Mouse (Mus musculus): Measurements from ENCODE around the gene Synj1. TPM values are rescaled to one million over a fixed set of nuclear protein-coding genes. Genes with fewer than 3 reads are reported as not detected.

Gene Synj1
- total and polyA plus RNA-seq, 2 experiments: 6.2 to 7.5 TPM

DNA sequence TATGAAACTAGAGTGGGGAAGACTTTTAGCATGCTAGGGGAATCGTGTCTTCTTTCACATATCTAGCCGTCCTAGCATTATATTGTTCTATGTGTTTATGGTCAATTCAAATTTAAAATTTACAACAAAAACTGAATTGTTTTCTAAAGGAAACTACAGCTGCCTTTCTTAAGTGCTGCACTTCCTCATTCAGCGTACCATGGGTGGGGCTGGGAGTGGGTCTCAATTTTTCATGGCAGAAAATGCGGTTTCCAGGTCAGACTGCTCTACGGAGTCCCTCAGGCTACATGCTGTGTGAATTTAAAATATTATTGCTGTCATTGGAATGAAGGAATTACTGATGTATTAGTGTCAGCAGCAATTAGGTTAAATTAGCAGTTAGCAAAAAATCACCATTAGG, 15.6 kb downstream of the Synj1 start:
- TF ChIP-seq CTCF (IDR thresholded peaks at IDR 0.05; ENCODE audit: low read depth, low read length) (no peak), POLR2A (IDR thresholded peaks at IDR 0.05; ENCODE audit: extremely low read depth, insufficient read depth, low read length) (no peak)
- H3K9ac ChIP-seq (ENCODE audit: low read depth, low read length): no peak overlapping the region
- H3K4me3 ChIP-seq (ENCODE audit: insufficient read depth, low read depth, low read length): no peak overlapping the region
- peaks cover 17% of the 10 kb centered on the region; the same call in 1 of the 2 replicates for H3K36me3 ChIP-seq (ENCODE audit: control insufficient read depth, insufficient read depth, low read length)
- no peak for DNase-seq (ENCODE audit: extremely low read depth, low read depth, low spot score)
- 79% methylated on average over 5 of the region's 5 CpGs for WGBS
- peaks cover 7% of the 10 kb centered on the region; the same call in 1 of the 2 replicates for H3K79me2 ChIP-seq (ENCODE audit: control insufficient read depth, insufficient read depth, low read length)
- no peaks in the 10 kb centered on the region for H3K27me3 ChIP-seq (ENCODE audit: control insufficient read depth, insufficient read depth, low read length)
- H3K4me1 ChIP-seq (ENCODE audit: control insufficient read depth, insufficient read depth, low read length): no peaks in the 10 kb centered on the region; the same call in 1 of the 2 replicates
- no peak overlapping the region for H3K27ac ChIP-seq (replicated peaks; ENCODE audit: insufficient read depth, low read depth, low read length)

DNA sequence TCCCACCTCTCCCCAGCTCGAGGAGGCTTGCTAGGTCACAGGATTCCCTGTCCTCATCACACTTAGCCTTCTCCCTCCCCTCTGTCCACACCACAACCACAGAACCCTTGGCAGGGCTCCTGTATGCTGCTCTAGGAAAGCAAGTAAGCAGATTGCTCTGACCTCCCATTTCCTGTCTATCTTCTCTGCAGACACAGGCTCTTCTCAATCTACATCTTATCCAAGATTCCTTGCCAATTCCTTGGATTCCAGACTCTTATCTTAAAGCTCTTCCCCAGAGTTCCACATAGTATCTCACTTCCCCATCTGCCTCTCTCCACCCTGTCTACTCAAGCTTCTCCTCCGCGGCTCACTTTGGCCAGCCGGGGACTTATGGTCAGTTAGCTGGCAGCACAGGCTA, 16.1 kb downstream of the Synj1 start:
- H3K79me2 ChIP-seq (ENCODE audit: control insufficient read depth, insufficient read depth, low read length): peaks cover 7% of the 10 kb centered on the region; the same call in 1 of the 2 replicates
- no peak overlapping the region; the same call in 1 of the 2 replicates for H3K27ac ChIP-seq (replicated peaks; ENCODE audit: insufficient read depth, low read depth, low read length)
- peaks cover 18% of the 10 kb centered on the region; the same call in 1 of the 2 replicates for H3K36me3 ChIP-seq (ENCODE audit: control insufficient read depth, insufficient read depth, low read length)
- DNase-seq (ENCODE audit: extremely low read depth, low read depth, low spot score): peak; percentile 27
- TF ChIP-seq CTCF (IDR thresholded peaks at IDR 0.05; ENCODE audit: low read depth, low read length) (no peak), POLR2A (IDR thresholded peaks at IDR 0.05; ENCODE audit: extremely low read depth, insufficient read depth, low read length) (no peak)
- 54% methylated on average over 4 of the region's 4 CpGs for WGBS
- H3K4me3 ChIP-seq (ENCODE audit: insufficient read depth, low read depth, low read length): no peak overlapping the region
- no peaks in the 10 kb centered on the region; the same call in 1 of the 2 replicates for H3K4me1 ChIP-seq (ENCODE audit: control insufficient read depth, insufficient read depth, low read length)
- no peak overlapping the region for H3K9ac ChIP-seq (ENCODE audit: low read depth, low read length)
- no peaks in the 10 kb centered on the region for H3K27me3 ChIP-seq (ENCODE audit: control insufficient read depth, insufficient read depth, low read length)

DNA sequence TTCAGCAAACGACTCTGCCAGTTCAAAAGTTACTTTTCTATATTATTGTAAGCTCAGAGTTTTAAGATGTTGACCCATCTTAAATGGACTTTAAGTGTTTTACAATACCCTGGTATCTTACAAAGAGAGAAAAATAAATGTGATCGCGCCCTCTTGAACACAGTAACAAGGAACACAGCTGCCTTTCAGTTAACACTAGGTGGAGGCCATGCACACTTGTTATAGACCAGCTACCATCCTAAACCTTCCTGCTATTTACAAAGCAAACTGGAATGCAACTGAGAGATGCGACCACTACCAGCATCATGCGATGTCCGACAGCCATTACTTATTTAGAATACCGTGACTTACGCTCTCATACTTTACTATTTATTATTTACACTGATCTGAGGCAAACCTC, 21.9 kb downstream of the Synj1 start:
- Histone ChIP-seq H3K79me2 (ENCODE audit: control insufficient read depth, insufficient read depth, low read length) (no peaks in the 10 kb centered on the region; the same call in 1 of the 2 replicates), H3K9ac (ENCODE audit: low read depth, low read length) (no peak overlapping the region), H3K27me3 (ENCODE audit: control insufficient read depth, insufficient read depth, low read length) (no peaks in the 10 kb centered on the region), H3K27ac (replicated peaks; ENCODE audit: insufficient read depth, low read depth, low read length) (no peak overlapping the region), H3K4me3 (ENCODE audit: insufficient read depth, low read depth, low read length) (no peak overlapping the region), H3K4me1 (ENCODE audit: control insufficient read depth, insufficient read depth, low read length) (no peaks in the 10 kb centered on the region; the same call in 1 of the 2 replicates), H3K36me3 (ENCODE audit: control insufficient read depth, insufficient read depth, low read length) (peaks cover 22% of the 10 kb centered on the region; the same call in 1 of the 2 replicates)
- DNase-seq (ENCODE audit: extremely low read depth, low read depth, low spot score): no peak
- TF ChIP-seq CTCF (IDR thresholded peaks at IDR 0.05; ENCODE audit: low read depth, low read length) (no peak), POLR2A (IDR thresholded peaks at IDR 0.05; ENCODE audit: extremely low read depth, insufficient read depth, low read length) (no peak)
- 93% methylated on average over 8 of the region's 8 CpGs for WGBS

DNA sequence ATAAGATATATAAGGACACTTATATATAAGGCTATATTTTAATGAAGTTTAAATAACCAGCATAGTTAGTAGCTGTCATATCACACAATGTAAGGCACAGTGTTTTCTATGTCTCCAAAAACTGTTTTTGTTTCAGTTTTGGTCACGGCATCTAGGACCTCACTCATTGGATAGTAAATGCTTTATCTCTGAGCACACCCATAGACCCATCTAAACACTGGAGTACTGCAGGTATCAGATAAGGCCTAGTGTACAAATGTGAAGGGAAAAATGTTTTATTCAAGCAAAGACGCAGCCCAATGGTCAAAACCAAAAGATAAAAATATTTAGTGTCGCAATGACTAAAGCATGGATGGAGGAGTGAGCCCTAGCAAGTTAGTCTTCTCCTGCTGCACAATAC, 22.4 kb downstream of the Synj1 start:
- Histone ChIP-seq H3K27me3 (ENCODE audit: control insufficient read depth, insufficient read depth, low read length) (no peaks in the 10 kb centered on the region), H3K27ac (replicated peaks; ENCODE audit: insufficient read depth, low read depth, low read length) (no peak overlapping the region), H3K36me3 (ENCODE audit: control insufficient read depth, insufficient read depth, low read length) (peaks cover 22% of the 10 kb centered on the region; the same call in 1 of the 2 replicates), H3K79me2 (ENCODE audit: control insufficient read depth, insufficient read depth, low read length) (no peaks in the 10 kb centered on the region; the same call in 1 of the 2 replicates), H3K4me3 (ENCODE audit: insufficient read depth, low read depth, low read length) (no peak overlapping the region), H3K4me1 (ENCODE audit: control insufficient read depth, insufficient read depth, low read length) (no peaks in the 10 kb centered on the region; the same call in 1 of the 2 replicates), H3K9ac (ENCODE audit: low read depth, low read length) (no peak overlapping the region)
- 91% methylated on average over 3 of the region's 3 CpGs for WGBS
- no peak for DNase-seq (ENCODE audit: extremely low read depth, low read depth, low spot score)
- no peak for TF ChIP-seq CTCF (IDR thresholded peaks at IDR 0.05; ENCODE audit: low read depth, low read length)
- no peak for TF ChIP-seq POLR2A (IDR thresholded peaks at IDR 0.05; ENCODE audit: extremely low read depth, insufficient read depth, low read length)

DNA sequence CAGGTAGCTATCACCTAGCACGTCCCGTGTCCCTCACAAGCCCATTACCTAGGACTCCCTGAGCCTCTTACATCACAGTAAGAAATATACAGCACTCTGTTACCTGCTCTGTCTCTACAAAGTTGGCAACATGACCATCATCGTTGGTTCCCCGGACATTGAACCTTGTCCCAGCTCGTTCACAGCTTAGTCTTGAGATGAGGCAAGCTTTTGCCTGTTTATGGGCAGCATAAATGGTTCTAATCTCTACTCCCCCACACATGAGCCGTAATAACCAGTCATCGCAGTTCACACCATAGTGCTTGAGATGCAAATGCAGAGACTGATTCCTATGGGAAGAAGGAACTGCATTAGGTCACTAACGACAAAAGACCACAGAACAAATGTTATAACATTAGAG, 23.1 kb downstream of the Synj1 start:
- Histone ChIP-seq H3K4me1 (ENCODE audit: control insufficient read depth, insufficient read depth, low read length) (no peaks in the 10 kb centered on the region; the same call in 1 of the 2 replicates), H3K4me3 (ENCODE audit: insufficient read depth, low read depth, low read length) (no peak overlapping the region), H3K27me3 (ENCODE audit: control insufficient read depth, insufficient read depth, low read length) (no peaks in the 10 kb centered on the region), H3K9ac (ENCODE audit: low read depth, low read length) (no peak overlapping the region), H3K27ac (replicated peaks; ENCODE audit: insufficient read depth, low read depth, low read length) (no peak overlapping the region), H3K79me2 (ENCODE audit: control insufficient read depth, insufficient read depth, low read length) (no peaks in the 10 kb centered on the region; the same call in 1 of the 2 replicates), H3K36me3 (ENCODE audit: control insufficient read depth, insufficient read depth, low read length) (peaks cover 21% of the 10 kb centered on the region; the same call in 1 of the 2 replicates)
- WGBS: 50% methylated on average over 8 of the region's 8 CpGs
- TF ChIP-seq CTCF (IDR thresholded peaks at IDR 0.05; ENCODE audit: low read depth, low read length): no peak
- TF ChIP-seq POLR2A (IDR thresholded peaks at IDR 0.05; ENCODE audit: extremely low read depth, insufficient read depth, low read length): no peak
- DNase-seq (ENCODE audit: extremely low read depth, low read depth, low spot score): peak; percentile 61

DNA sequence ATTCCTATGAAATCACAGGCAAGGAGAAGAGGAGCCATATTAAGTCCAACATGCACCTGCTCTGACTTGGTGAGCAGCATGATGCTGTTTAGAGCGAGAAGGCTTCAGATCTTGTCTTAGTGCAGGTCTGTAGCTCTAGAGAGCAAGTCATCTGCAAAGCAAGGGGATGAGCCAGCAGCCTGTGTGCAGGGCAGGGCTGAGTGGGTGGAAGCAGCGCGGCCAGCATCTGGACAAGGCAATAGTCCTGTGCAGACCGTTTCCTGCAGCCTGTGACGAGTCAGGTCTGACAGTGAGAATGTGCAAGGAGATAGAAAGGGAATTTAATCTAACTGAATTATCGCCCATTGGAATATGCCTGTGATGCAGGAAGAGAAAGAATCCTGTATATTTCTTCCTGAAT, 40.1 kb downstream of the Synj1 start:
- 91% methylated on average over 6 of the region's 6 CpGs for WGBS
- H3K4me3 ChIP-seq (ENCODE audit: insufficient read depth, low read depth, low read length): no peak overlapping the region
- H3K27me3 ChIP-seq (ENCODE audit: control insufficient read depth, insufficient read depth, low read length): no peaks in the 10 kb centered on the region
- TF ChIP-seq POLR2A (IDR thresholded peaks at IDR 0.05; ENCODE audit: extremely low read depth, insufficient read depth, low read length) (no peak), CTCF (IDR thresholded peaks at IDR 0.05; ENCODE audit: low read depth, low read length) (no peak)
- DNase-seq (ENCODE audit: extremely low read depth, low read depth, low spot score): no peak
- no peak overlapping the region for H3K27ac ChIP-seq (replicated peaks; ENCODE audit: insufficient read depth, low read depth, low read length)
- no peaks in the 10 kb centered on the region for H3K79me2 ChIP-seq (ENCODE audit: control insufficient read depth, insufficient read depth, low read length)
- no peak overlapping the region for H3K9ac ChIP-seq (ENCODE audit: low read depth, low read length)
- peaks cover 43% of the 10 kb centered on the region for H3K36me3 ChIP-seq (ENCODE audit: control insufficient read depth, insufficient read depth, low read length)
- H3K4me1 ChIP-seq (ENCODE audit: control insufficient read depth, insufficient read depth, low read length): no peaks in the 10 kb centered on the region

All from liver, adult 2 months (tissue).